Mouse (Mus musculus) erythroblast, embryonic 14.5 days (primary cell): Measurements from ENCODE around the gene Ssr3.

ENCODE experiments used
- GATA1 ChIP-seq: IDR thresholded peaks from 2 replicates; pipeline ENCODE4 v1.6.1; 2012; ENCODE audit warnings: low read length, inconsistent platforms, mixed read lengths
- TAL1 ChIP-seq: IDR thresholded peaks from 3 replicates; pipeline ENCODE4 v1.6.1; 2012; ENCODE audit warnings: low read length, inconsistent platforms, mixed read lengths

DNA sequence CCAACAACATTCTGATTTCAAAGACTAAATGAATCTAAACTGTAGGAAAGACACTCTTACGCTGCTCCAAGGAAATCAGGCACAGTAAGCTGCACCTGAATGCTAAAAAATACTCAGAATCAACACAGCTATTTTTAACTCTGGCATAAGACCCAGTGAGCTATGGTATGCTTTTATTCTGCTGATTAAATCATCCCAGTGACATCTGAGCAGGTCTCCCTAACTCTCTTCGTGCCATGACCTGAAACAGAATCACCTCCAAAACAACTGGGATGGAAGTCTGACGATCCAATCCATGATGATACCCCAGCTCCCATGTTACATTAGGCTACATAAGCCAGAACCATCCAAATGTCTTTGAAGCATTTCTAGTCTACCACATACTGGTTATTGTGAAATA is 8.0 kb downstream of the Ssr3 start:
- TF ChIP-seq GATA1 (no peak), TAL1 (no peak)
